In the genomic region with DNA sequence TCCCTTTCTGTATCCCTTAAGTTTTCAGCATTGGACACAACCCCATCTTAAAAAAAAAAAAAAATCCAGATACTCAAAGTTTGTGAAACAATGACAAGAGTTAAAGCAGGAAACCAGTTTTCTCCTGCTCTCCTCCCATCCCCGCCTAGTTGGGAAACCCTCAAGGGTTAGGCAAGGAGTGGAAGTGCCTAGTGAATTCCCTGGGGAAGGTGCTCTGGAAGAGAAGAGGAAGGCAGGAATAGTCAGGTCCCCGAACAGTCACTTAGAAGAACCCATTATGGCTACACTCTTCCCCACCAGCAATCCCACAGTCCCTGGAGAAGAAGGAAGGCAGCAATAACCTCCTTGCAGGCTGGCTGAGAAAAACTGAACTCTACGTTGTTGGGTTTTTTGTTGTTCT, we compare ENCODE assay signal across 8 mouse cellular contexts. TPM values are rescaled to one million over a fixed set of nuclear protein-coding genes. Genes with fewer than 3 reads are reported as not detected.
DNase-seq lines count a peak whose midpoint lies in the region; ATAC-seq lines count a peak whose summit lies in the region.

No protein-coding gene starts in this region.

- peak; percentile 23 for DNase-seq in embryo, embryonic 11 days
- no peak for DNase-seq in embryo, embryonic 9.5 days (ENCODE audit: extremely low spot score)
- peak; percentile 15 for DNase-seq in 3134 (ENCODE audit: extremely low read depth, insufficient read length, low spot score)
- DNase-seq in forebrain, embryonic 14.5 days (ENCODE audit: low spot score), result no peak
- no peak for DNase-seq in limb, embryonic 10.5 days (ENCODE audit: low spot score)
- no peak for DNase-seq in frontal cortex, postnatal 14 days (ENCODE audit: low spot score in 2 of 2)
- DNase-seq in spleen, postnatal 36 days (ENCODE audit: low spot score in 2 of 2), result no peak
- DNase-seq in gastrocnemius, postnatal 14 days, result no peak

- H3K27ac ChIP-seq in forebrain, embryonic 14.5 days (ENCODE audit: low read depth, low read length), result no peak overlapping the region
- no peak overlapping the region for H3K27ac ChIP-seq in limb, embryonic 10.5 days

- ATAC-seq in forebrain, embryonic 14.5 days, result no peak

- peak overlapping the region; percentile 69 for H3K4me2 ChIP-seq in forebrain, embryonic 14.5 days (ENCODE audit: low read length)

- no peaks in the 10 kb centered on the region for H3K36me3 ChIP-seq in forebrain, embryonic 14.5 days (ENCODE audit: control insufficient read depth, insufficient read depth, low read length)
- peaks cover 8% of the 10 kb centered on the region for H3K36me3 ChIP-seq in limb, embryonic 10.5 days

- no peaks in the 10 kb centered on the region for H3K27me3 ChIP-seq in forebrain, embryonic 14.5 days (replicated peaks; ENCODE audit: control insufficient read depth, insufficient read depth, low read length)
- no peaks in the 10 kb centered on the region for H3K27me3 ChIP-seq in limb, embryonic 10.5 days (ENCODE audit: low read depth, poor library complexity, severe bottlenecking)

- WGBS in forebrain, embryonic 14.5 days, result 73% methylated on average over 3 of the region's 3 CpGs
- WGBS in limb, embryonic 10.5 days, result 78% methylated on average over 3 of the region's 3 CpGs

- H3K4me1 ChIP-seq in forebrain, embryonic 14.5 days (ENCODE audit: control insufficient read depth, insufficient read depth, low read length), result peaks cover 46% of the 10 kb centered on the region
- peaks cover 37% of the 10 kb centered on the region for H3K4me1 ChIP-seq in limb, embryonic 10.5 days

- intact Hi-C loops in gastrocnemius, postnatal 14 days (cut with DNase I; ENCODE audit: low total_unique reads), result no loop called here

- peak overlapping the region; percentile 19 for H3K4me3 ChIP-seq in forebrain, embryonic 14.5 days (ENCODE audit: low read depth, low read length)
- H3K4me3 ChIP-seq in limb, embryonic 10.5 days, result 0 out of 2 replicates have a peak overlapping the region, but pooled peaks have one; percentile 5

- H3K9ac ChIP-seq in forebrain, embryonic 14.5 days (ENCODE audit: low read length), result peak overlapping the region; percentile 35

- no peaks in the 10 kb centered on the region for H3K9me3 ChIP-seq in forebrain, embryonic 14.5 days (replicated peaks; ENCODE audit: control insufficient read depth, low read length)
- no peaks in the 10 kb centered on the region for H3K9me3 ChIP-seq in limb, embryonic 10.5 days (replicated peaks)

RNA-seq across cellular contexts. Expression of a gene that starts 2.9 kb away (rescaled TPM):
- polyA plus RNA-seq in forebrain, embryonic 14.5 days (2014; fragmentation: Nextera tagmentation; extraction: Ambion mirVana), result 31.6 and 38.0 TPM in 2 replicates
- 11.4 and 11.7 TPM in 2 replicates for polyA plus RNA-seq in limb, embryonic 10.5 days (2016; fragmentation: Nextera tagmentation; extraction: Ambion mirVana)
- total RNA-seq in gastrocnemius, postnatal 14 days (2021), result 1 to 10 TPM; 5.6 to 6.2 TPM

RNA-seq across cellular contexts. Expression of a gene that starts 57.3 kb away (rescaled TPM):
- polyA plus RNA-seq in forebrain, embryonic 14.5 days (2014; fragmentation: Nextera tagmentation; extraction: Ambion mirVana), result 40.7 and 48.9 TPM in 2 replicates
- polyA plus RNA-seq in limb, embryonic 10.5 days (2016; fragmentation: Nextera tagmentation; extraction: Ambion mirVana), result 36.4 and 37.2 TPM in 2 replicates
- 10 to 100 TPM in 1 of 2 experiments, 1 to 10 TPM in 1; 9.4 to 13.1 TPM for total RNA-seq in gastrocnemius, postnatal 14 days (2021)

Comparison
In these comparisons a context has a peak if more than half of its experiments do, and no peak if none do; other contexts are left out.
1. DNase-seq: peak in embryo, embryonic 11 days (single experiment) and 3134 (single experiment); none in embryo, embryonic 9.5 days (single experiment), forebrain, embryonic 14.5 days (single experiment), limb, embryonic 10.5 days (single experiment), frontal cortex, postnatal 14 days (0 of 2), spleen, postnatal 36 days (0 of 2) and gastrocnemius, postnatal 14 days (single experiment).